Mouse (Mus musculus) olfactory bulb, adult 2 months (tissue): Measurements from ENCODE around the gene Alyref2.

Experiments
- CTCF ChIP-seq: fragments of 200-500 bp; IDR thresholded peaks from 2 replicates; pipeline ENCODE4 v1.5.1; 2012; ENCODE audit warnings: low read depth, mild to moderate bottlenecking, low read length, moderate library complexity; ENCODE audit not compliant: insufficient read depth
- POLR2A ChIP-seq: fragments of 200-500 bp; IDR thresholded peaks from 2 replicates; pipeline ENCODE4 v1.6.1; 2012; ENCODE audit warnings: mild to moderate bottlenecking, low read depth, low read length, moderate library complexity; ENCODE audit not compliant: insufficient read depth

DNA sequence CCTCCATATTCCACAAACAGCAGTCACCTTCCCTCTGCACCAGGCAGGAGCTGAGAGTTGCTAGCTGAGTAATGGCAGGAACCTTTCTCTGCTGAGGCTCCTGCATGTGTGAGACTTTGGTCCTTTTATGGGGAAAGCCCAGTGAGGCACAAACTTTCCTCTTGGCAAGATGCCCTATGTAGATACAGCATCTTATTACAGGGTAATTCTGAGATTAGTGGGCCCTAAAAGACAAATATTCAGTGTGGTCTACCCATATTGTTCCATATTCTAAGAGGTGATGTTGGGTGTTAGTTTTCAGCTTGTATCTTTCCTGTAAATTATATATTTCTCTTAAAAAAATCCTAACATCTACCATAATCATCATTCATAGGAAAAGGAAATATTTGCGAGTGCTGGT is 31.9 kb downstream of the Alyref2 start, which contains the start of gene Itln1:
- TF ChIP-seq CTCF (no peak), POLR2A (no peak)
